Mouse (Mus musculus): ENCODE measurements around the gene Ak5.
"Not testable (repeated sequence)": the region's sequence is repeated elsewhere in the genome, so short reads cannot be mapped to it uniquely, and the experiment has no call there.

Gene Ak5

DNA sequence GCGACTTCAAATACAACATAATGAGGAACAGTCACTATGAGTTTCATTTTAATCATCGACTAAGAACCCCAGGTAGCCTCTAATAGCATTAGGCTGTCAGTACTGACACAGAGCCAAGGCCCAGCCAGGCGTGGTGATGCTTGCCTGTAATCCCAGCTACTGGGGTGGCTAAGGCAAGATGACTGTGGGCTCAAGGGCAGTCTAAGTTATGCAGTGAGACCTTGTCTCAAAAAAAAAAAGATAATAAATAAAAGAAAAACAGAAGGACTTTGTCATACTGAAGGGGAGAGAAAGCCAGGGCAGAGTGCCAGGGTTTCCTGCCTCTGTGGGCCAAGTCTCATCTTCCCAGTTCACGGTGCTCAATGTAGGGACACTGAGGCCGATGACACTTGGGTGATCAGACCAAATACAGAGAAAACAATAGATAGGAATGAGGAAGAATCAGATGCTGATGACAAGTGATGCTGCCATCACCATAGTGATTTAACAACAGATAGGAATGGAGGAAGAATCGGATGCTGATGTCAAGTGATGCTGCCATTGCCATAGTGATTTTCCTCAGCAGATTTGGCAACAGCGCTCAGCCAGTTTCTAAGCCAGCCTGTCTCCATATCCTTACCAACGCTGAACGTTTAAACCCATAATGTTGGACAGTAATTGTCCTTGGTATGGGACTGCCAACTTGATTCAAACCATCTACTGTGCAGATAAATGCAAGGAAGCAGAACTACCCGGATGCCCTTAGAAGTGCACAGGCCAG lies 42.9 kb downstream of the Ak5 start:
- DNase-seq (ENCODE audit: low read depth, low spot score), result peak; percentile 48

DNA sequence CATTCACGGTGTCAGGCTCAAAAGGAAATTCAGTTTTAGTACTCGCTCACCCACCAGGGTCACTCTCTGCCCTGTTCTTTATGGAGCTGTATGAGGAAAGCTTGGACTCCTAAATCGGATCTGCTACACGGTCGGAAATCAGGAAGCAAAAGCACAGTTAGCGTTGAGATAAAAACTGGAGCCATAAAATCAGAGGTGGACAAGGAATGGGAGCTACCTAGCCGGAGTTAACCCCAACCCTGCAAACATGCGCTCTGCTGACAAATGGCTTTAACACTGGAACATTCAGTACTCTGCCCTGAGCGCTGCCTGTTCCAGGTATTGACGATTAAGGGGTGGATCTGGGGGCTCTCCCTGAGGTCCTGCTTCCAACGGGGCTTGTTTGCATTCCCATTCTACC lies 47.6 kb downstream of the Ak5 start:
- DNase-seq (ENCODE audit: low read depth, low spot score), result no peak

DNA sequence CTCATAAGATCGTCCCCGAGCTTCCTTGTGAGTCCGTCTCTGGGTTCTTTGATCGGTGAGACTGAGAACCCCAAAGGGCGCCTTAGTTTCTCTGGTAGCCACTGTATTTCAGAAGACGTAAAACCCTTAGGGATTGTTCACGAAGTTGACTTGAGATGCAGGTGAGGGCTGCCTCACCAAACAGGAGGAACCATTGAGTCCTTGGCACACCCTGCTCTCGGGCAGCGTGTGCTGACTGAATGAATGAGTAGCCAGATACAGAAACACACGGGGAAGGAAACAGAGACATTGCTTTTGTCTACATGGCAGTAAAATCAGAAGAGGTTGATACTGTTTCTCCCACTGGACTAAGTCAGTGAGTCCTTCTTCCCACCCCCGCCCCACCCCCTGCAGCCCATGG lies 48.1 kb downstream of the Ak5 start:
- no peak for DNase-seq (ENCODE audit: low read depth, low spot score)

GRCm38 (mm10) chr3:152609076-152609475 lies 59.1 kb downstream of the Ak5 start:
- no peak for DNase-seq (ENCODE audit: low read depth, low spot score)

DNA sequence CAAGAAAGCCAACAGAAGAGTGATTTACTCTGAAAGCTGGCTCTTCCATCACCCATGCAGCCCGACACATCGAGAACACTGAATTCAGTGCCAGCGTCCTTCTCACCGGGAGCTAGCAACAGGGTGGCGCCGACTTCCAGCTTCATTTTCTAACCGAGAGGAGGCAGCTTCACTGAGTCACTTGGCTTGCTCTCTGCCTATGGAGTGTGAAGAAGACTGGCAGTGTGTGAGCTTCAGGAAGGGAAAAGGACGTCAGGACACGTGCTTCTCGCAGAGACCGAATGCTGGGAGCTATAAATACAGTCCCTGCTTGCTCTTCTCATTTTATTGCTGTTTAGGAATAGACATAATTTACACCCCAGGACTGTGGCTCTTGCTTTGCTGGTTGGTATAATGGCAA lies 62.3 kb downstream of the Ak5 start:
- DNase-seq (ENCODE audit: low read depth, low spot score), result peak; percentile 92

- peak; percentile 60 for DNase-seq (ENCODE audit: low read depth, low spot score)
Observed at GRCm38 (mm10) chr3:152599679-152600078, 68.5 kb downstream of the Ak5 start.

DNA sequence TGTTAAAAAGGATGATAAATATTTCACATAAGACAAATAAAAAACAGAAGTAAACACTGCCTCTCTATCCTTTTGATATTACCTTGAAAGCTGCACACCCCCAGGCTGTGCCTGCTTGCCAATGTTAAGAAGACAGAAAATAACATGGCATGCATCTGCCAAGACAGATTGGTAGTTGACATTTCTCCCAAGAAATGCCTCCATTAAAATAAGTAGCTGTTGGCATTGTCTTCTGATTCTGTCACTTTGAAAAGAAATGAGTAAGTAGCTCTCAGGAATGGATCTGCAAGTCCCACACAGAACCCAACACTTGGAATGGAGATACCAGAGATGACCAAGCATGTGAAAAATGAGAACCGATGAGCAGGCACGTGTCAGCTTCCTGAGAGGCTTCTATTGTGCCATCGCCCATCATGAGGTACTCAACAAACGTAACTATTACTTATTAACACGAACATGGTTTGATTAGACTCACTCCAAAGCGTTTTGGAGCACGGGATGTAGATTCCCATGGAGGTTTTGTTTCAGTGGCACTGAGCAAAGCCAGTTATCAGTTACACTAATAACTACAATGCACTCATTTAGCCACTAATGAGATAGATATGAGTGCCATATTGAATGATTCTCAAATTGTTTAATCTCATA lies 71.6 kb downstream of the Ak5 start:
- DNase-seq (ENCODE audit: low read depth, low spot score), result peak; percentile 64

GRCm38 (mm10) chr3:152592767-152593425 lies 75.3 kb downstream of the Ak5 start:
- peak; percentile 87 for DNase-seq (ENCODE audit: low read depth, low spot score)

GRCm38 (mm10) chr3:152590491-152590890 lies 77.7 kb downstream of the Ak5 start:
- DNase-seq (ENCODE audit: low read depth, low spot score), result no peak

- DNase-seq (ENCODE audit: low read depth, low spot score), result not testable (repeated sequence)
Observed at GRCm38 (mm10) chr3:152589101-152589500, 79.1 kb downstream of the Ak5 start.

DNA sequence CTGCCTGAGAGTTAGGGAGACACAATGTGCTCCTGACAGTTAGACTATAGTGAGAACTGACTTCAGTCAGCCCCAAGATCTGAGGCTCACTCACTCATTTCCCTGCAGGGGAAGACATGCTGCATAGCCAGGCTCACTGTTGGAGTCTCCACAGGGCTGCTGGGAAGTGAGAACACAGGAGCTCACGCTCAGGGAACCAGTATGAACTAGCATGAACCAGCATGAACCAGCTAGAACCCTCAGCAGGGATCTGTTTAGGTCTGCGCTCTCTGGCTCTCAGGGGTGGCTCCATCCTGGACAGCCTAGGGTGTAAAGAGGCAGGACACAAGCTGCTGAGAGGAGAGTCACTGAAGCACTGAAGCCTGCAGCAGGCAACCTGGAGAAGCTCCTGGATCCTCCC lies 81.2 kb downstream of the Ak5 start:
- no peak for DNase-seq (ENCODE audit: low read depth, low spot score)

DNA sequence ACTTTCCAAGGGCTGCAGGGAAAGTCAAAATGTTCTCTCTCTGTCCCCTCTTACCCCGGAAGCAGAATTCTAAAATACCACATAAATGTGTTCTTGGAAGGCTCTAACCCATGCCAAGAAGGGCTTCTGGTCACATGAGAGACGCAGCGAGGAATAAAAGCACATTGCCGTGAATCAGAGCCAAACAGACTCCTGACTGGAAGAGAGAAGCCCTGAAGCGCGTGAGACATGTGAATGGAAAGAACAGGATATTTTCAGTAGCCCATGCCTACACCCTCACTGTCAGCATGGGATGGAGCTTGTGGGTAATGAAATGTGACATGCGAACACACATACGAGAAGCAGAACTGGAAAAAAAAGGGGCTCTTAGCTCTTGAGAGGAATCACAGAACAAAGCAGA lies 82.0 kb downstream of the Ak5 start:
- DNase-seq (ENCODE audit: low read depth, low spot score), result peak; percentile 67

DNA sequence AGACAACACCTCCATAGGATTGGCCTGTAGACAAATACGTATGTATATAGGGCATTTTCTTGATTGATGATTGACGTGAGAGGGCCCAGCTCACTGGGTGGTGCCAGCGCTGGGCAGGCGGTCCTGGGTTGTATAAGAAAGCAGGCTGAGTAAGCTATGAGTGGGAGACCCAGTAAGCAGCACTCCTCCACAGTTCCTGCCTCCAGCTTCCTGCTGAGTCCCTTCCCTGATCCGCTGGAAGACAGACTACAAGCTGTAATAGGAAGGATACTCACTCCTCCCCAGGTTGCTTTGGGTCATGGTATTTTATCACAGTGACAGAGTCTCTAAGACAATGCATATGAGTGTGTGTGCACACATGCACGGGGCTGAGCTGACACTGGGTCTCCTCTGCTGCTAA lies 82.6 kb downstream of the Ak5 start:
- peak; percentile 55 for DNase-seq (ENCODE audit: low read depth, low spot score)

- DNase-seq (ENCODE audit: low read depth, low spot score), result no peak
Observed at GRCm38 (mm10) chr3:152583033-152583432, 85.1 kb downstream of the Ak5 start.

DNA sequence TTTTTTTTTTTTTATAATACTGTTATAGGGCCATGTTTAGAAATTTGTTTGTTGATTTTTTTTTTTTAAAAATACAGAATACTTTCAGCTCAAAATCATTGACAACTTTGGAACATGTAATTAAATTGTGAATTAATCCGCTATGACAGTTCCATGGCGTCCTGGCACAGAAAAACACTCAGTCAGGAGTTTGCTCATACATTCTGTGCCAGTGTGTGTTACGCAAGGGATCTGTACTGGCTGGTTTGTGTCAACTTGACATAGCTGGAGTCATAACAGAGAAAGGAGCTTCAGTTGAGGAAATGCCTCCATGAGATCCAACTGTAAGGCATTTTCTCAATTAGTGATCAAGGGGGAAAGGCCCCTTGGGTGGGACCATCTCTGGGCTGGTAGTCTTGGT lies 86.3 kb downstream of the Ak5 start:
- DNase-seq (ENCODE audit: low read depth, low spot score), result not testable (repeated sequence)

DNA sequence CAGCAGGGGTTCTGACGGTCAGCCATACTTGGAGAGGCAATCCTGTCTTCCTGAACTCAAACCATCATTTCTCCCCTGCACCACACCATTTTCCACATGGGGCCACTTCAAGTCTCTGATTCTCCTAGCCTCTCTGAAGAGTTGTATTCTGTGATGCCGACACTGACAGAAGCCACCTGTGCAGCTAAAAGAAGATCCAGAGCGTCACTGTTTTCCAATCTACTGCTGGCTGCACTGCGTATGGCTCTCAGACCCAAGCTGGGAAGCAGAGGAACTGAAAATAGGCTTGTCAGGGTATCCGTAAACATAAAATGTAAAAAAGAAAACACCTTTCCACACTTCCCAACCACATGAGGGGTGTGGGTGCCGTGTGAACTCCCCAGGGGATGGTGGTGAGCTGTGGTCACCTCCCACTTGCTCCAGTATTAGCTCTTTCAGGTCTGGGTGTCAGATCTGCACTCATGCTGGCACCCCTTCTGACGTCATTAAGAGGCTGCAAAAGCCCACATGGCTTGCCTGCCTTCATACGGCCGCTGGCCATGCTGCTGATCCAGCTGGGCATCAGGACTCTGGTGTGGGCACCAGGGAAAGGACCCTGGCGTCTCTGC lies 88.1 kb downstream of the Ak5 start:
- DNase-seq (ENCODE audit: low read depth, low spot score), result peak; percentile 52

DNA sequence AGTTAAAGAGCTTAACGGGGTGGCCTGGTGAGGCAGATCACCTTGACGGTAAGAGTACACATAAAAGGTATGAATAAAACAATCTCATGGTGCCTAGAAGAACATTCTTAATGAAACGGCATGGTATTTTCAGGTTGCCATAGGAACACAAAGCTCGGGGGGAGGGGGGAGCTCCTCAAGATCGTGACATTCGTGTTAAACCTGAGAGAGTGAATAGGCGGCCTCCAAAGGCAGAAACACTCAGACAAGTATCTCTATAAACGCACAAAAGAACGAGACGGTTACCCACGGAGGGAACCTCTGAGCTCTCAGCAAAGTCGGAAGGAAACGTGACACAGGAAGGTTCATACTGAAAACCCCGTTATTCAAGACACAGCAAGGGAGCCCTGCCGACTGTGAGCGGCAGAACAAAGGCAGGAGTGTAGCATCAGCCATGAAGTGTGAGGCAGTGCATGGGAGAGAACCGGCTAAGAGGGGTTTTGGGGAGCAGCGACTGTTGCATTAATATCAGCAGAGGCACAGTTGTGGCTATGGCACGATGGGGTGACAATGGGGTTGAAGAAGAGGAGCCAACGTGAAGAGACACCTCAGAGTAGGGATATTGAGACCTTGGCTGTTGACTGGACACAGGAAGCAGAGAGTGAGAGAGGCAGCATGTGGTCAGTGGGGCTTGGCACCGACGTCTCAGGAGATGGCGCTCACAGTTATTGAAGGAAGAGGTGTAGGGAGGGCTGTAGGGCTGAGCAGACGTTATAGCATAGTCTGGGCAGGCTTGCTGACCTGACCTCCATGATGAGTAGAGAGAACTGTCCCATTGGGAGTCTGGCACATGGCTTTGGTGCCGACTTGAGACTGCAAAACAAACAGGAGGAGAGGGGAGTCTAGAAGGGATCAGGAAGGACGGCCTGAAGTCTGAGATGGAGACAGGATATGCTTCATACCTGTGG lies 89.6 kb downstream of the Ak5 start:
- DNase-seq (ENCODE audit: low read depth, low spot score), result peak; percentile 58

DNA sequence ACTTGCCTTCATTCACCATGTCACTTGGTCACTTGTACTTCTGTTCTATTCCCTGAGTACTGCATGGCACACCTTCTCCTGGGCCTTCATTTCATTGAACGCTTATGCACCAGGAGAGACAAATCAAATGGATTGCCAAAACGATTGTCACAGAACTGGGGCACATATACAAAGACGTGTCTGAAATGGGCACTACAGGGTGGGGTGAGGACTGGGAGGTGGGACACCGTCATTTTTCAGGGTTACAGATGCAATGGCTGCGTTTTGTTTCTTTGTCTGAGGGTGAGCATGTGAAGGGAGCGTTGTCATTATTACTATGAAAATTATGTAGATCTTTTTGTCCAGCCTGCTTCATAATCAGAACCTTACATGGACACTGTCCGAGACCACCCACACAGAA lies 90.4 kb downstream of the Ak5 start:
- no peak for DNase-seq (ENCODE audit: low read depth, low spot score)

- DNase-seq (ENCODE audit: low read depth, low spot score), result no peak
Observed at GRCm38 (mm10) chr3:152577273-152577672, 90.9 kb downstream of the Ak5 start.

DNA sequence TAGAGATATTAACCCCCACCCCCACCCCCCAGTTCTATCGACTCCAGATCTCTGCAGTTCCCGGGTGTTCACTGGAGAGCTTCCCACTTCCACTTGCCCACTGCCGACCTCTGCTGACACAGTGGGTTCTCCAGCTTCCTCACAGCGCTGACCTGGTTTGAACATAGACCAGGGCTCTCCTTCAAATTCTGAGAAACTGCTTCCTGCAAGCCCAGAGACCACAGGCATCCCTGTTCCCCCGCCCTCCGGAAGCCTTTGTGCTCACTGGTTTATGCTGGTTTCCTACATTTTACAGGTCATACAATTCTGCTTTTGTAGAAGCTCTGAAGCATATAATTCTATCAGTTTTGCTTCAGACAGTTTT lies 98.9 kb downstream of the Ak5 start:
- no peak for DNase-seq (ENCODE audit: low read depth, low spot score)

GRCm38 (mm10) chr3:152568455-152569241 lies 99.5 kb downstream of the Ak5 start:
- no peak for DNase-seq (ENCODE audit: low read depth, low spot score)
